Mouse (Mus musculus) small intestine, adult 2 months (tissue): ENCODE results near the gene Irf2.

Experiments
- CTCF ChIP-seq: fragments of 200-500 bp; IDR thresholded peaks from 2 replicates; pipeline ENCODE4 v1.5.1; 2012; ENCODE audit warnings: low read depth, mild to moderate bottlenecking, control low read depth, inconsistent platforms, low read length, moderate library complexity, mixed read lengths; ENCODE audit not compliant: insufficient replicate concordance, insufficient read length; ENCODE audit errors: extremely low read depth
- POLR2A ChIP-seq: fragments of 200-500 bp; IDR thresholded peaks from 2 replicates; pipeline ENCODE4 v1.6.1; 2012; ENCODE audit warnings: low read depth, mild to moderate bottlenecking, control low read depth, inconsistent platforms, low read length, moderate library complexity

DNA sequence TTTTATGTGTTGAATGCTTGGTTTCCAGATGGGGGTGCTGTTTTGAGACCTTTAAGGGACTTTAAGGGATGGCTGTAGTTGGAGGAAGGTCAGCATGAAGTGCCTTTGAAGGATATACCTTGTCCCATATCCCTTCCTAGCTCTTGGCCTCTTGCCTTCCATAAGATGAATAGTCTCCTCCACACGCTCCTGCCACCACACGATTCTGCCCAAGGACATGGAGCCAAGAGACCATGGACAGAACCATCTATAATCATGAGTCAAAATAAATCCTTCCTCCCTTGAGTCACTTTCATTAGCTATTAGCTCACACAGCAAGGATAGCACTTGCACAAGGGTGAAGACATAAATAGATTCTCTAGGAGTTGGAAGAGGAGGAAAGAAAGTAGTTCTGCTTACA lies 146.3 kb downstream of the Irf2 start:
- TF ChIP-seq POLR2A (no peak), CTCF (no peak)
